In the genomic region with DNA sequence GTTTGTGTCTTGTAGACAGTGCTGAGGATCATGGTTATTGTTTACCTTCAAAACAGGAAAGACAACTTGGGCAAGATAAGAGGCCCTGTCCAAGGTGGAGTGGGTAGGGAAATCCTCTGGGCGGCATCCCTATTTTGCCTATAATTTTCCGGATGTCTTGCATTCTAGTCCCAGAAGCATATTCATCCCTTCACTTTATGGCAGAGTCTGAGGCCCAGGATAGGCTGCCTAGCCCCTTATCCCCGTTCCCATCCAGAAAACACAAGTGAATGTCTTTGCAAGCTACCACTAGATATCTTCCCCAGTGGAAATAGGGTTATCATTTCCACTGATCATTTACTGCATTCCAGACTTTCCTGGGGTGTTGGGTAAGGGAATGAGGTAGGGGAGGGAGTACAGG, we compare ENCODE assay signal across 15 mouse cellular contexts. TPM values are rescaled to one million over a fixed set of nuclear protein-coding genes. Genes with fewer than 3 reads are reported as not detected.
DNase-seq lines count a peak whose midpoint lies in the region; ATAC-seq lines count a peak whose summit lies in the region.
"Had no signal": no experiment of that assay in that cellular context is flagged by ENCODE, and none has a peak within 500 bp of the region (broad histone marks: within the 10 kb centered on the region; RNA-seq: fewer than 3 reads in every experiment).

No protein-coding gene starts in this region.

- no peaks in the 10 kb centered on the region for H3K36me3 ChIP-seq in midbrain, embryonic 11.5 days (ENCODE audit: control insufficient read depth, insufficient read depth, low read length)
- H3K36me3 ChIP-seq in midbrain, embryonic 13.5 days, result no peaks in the 10 kb centered on the region
- H3K36me3 ChIP-seq in limb, embryonic 10.5 days, result no peaks in the 10 kb centered on the region
- H3K36me3 ChIP-seq: G1E had no signal

- H3K4me3 ChIP-seq in midbrain, embryonic 11.5 days (ENCODE audit: low read depth, low read length), result no peak overlapping the region
- H3K4me3 ChIP-seq in midbrain, embryonic 13.5 days (replicated peaks), result no peak overlapping the region
- no peak overlapping the region for H3K4me3 ChIP-seq in limb, embryonic 10.5 days

- peak; percentile 59 for DNase-seq in heart, adult 11 months
- DNase-seq in heart, adult 8-10 months (ENCODE audit: low spot score), result no peak
- DNase-seq in midbrain, embryonic 11.5 days (ENCODE audit: low spot score, missing footprints), result peak; percentile 77
- no peak for DNase-seq in limb, embryonic 10.5 days (ENCODE audit: low spot score)
- DNase-seq in natural killer cell, adult 2 months (ENCODE audit: low spot score in 2 of 2), result no peak
- DNase-seq: adrenal gland, adult 8-10 months; B cell, adult 2 months had no signal

- H3K9me3 ChIP-seq in midbrain, embryonic 11.5 days (ENCODE audit: control insufficient read depth, low read length), result no peaks in the 10 kb centered on the region
- H3K9me3 ChIP-seq in midbrain, embryonic 13.5 days, result no peaks in the 10 kb centered on the region
- H3K9me3 ChIP-seq in limb, embryonic 10.5 days (replicated peaks), result no peaks in the 10 kb centered on the region

- ATAC-seq in midbrain, embryonic 11.5 days (ENCODE audit: low FRiP score), result no peak
- ATAC-seq in midbrain, embryonic 13.5 days, result no peak
- ATAC-seq: activated CD4-positive, CD25-positive, alpha-beta regulatory T cell, adult 4 months; CD4-positive, CD25-positive, alpha-beta regulatory T cell, adult 4 months had no signal

- H3K9ac ChIP-seq in midbrain, embryonic 11.5 days (ENCODE audit: low read length), result no peak overlapping the region
- H3K9ac ChIP-seq in midbrain, embryonic 13.5 days (replicated peaks), result no peak overlapping the region

- H3K27ac ChIP-seq in midbrain, embryonic 11.5 days (ENCODE audit: low read depth, low read length), result no peak overlapping the region
- no peak overlapping the region for H3K27ac ChIP-seq in midbrain, embryonic 13.5 days
- peak overlapping the region; percentile 19; the same call in 1 of the 2 replicates for H3K27ac ChIP-seq in limb, embryonic 10.5 days

- 88% methylated on average over 3 of the region's 3 CpGs for WGBS in midbrain, embryonic 11.5 days
- WGBS in midbrain, embryonic 13.5 days, result 92% methylated on average over 3 of the region's 3 CpGs
- 85% methylated on average over 3 of the region's 3 CpGs for WGBS in limb, embryonic 10.5 days

- H3K4me2 ChIP-seq in midbrain, embryonic 11.5 days, result no peak overlapping the region
- H3K4me2 ChIP-seq in midbrain, embryonic 13.5 days (replicated peaks), result no peak overlapping the region

- no peaks in the 10 kb centered on the region for H3K27me3 ChIP-seq in midbrain, embryonic 11.5 days (ENCODE audit: control insufficient read depth, insufficient read depth, low read length)
- no peaks in the 10 kb centered on the region for H3K27me3 ChIP-seq in midbrain, embryonic 13.5 days
- H3K27me3 ChIP-seq in limb, embryonic 10.5 days (ENCODE audit: low read depth, poor library complexity, severe bottlenecking), result no peaks in the 10 kb centered on the region
- H3K27me3 ChIP-seq: CH12.LX, Patski had no signal

- H3K4me1 ChIP-seq in midbrain, embryonic 11.5 days (ENCODE audit: control insufficient read depth, insufficient read depth, low read length), result 0 out of 2 replicates have a peak, but pooled peaks cover 4% of the 10 kb centered on the region
- no peaks in the 10 kb centered on the region for H3K4me1 ChIP-seq in midbrain, embryonic 13.5 days (replicated peaks)
- H3K4me1 ChIP-seq in limb, embryonic 10.5 days, result peaks cover 31% of the 10 kb centered on the region

RNA-seq across cellular contexts. Expression of a gene that starts 4.9 kb away (rescaled TPM):
- not detected for total RNA-seq in heart, adult 8-10 months (2022)
- 0.07 TPM in 1 of 2 replicates, not detected in the other for polyA plus RNA-seq in midbrain, embryonic 11.5 days (2014; fragmentation: Nextera tagmentation; extraction: Ambion mirVana)
- polyA plus RNA-seq in midbrain, embryonic 13.5 days (2015; fragmentation: Nextera tagmentation; extraction: Ambion mirVana), result not detected in 2 replicates
- polyA plus RNA-seq in limb, embryonic 10.5 days (2016; fragmentation: Nextera tagmentation; extraction: Ambion mirVana), result not detected in 2 replicates
- total RNA-seq: MEL had no signal
- polyA plus RNA-seq: adrenal gland, adult 2 months; G1E had no signal

Comparison
In these comparisons a context has a peak if more than half of its experiments do, and no peak if none do; other contexts are left out.
1. DNase-seq: peak in heart, adult 11 months (single experiment) and midbrain, embryonic 11.5 days (single experiment); none in heart, adult 8-10 months (single experiment), limb, embryonic 10.5 days (single experiment) and natural killer cell, adult 2 months (0 of 2).